Mouse (Mus musculus): ENCODE results near the gene Ank3. TPM values are rescaled to one million over a fixed set of nuclear protein-coding genes. Genes with fewer than 3 reads are reported as not detected.

Gene Ank3
- polyA plus RNA-seq, 1 experiment from 2014 or later, result 76.6 TPM

GRCm38 (mm10) chr10:69945870-69946269 is 547.3 kb downstream of the Ank3 start:
- H3K4me1 ChIP-seq (replicated peaks), result peaks cover 9% of the 10 kb centered on the region; the same call in 1 of the 2 replicates
- no peaks in the 10 kb centered on the region for H3K36me3 ChIP-seq
- no peak for ATAC-seq (ENCODE audit: low FRiP score, low read depth)
- H3K27ac ChIP-seq (replicated peaks), result 0 out of 2 replicates have a peak overlapping the region, but pooled peaks have one; percentile 8
- H3K9ac ChIP-seq, result no peak overlapping the region
- H3K4me3 ChIP-seq, result no peak overlapping the region
- no peaks in the 10 kb centered on the region for H3K27me3 ChIP-seq
- no peak overlapping the region for H3K4me2 ChIP-seq
- H3K9me3 ChIP-seq, result no peaks in the 10 kb centered on the region
- WGBS, result 45% methylated on average over 8 of the region's 8 CpGs

- Histone ChIP-seq H3K36me3 (no peaks in the 10 kb centered on the region), H3K9ac (no peak overlapping the region), H3K4me2 (no peak overlapping the region), H3K4me3 (no peak overlapping the region), H3K9me3 (no peaks in the 10 kb centered on the region), H3K27me3 (no peaks in the 10 kb centered on the region), H3K27ac (replicated peaks) (0 out of 2 replicates have a peak overlapping the region, but pooled peaks have one; percentile 8), H3K4me1 (replicated peaks) (peaks cover 9% of the 10 kb centered on the region; the same call in 1 of the 2 replicates)
- ATAC-seq (ENCODE audit: low FRiP score, low read depth), result no peak
- 81% methylated on average over 8 of the region's 8 CpGs for WGBS
Observed at GRCm38 (mm10) chr10:69946271-69946670, 547.7 kb downstream of the Ank3 start.

- Histone ChIP-seq H3K4me3 (no peak overlapping the region), H3K27me3 (no peaks in the 10 kb centered on the region), H3K27ac (replicated peaks) (no peak overlapping the region; the same call in 1 of the 2 replicates), H3K4me1 (replicated peaks) (peaks cover 9% of the 10 kb centered on the region; the same call in 1 of the 2 replicates), H3K9ac (no peak overlapping the region), H3K9me3 (no peaks in the 10 kb centered on the region), H3K4me2 (no peak overlapping the region), H3K36me3 (no peaks in the 10 kb centered on the region)
- no peak for ATAC-seq (ENCODE audit: low FRiP score, low read depth)
- 66% methylated on average over 6 of the region's 6 CpGs for WGBS
Observed at GRCm38 (mm10) chr10:69947093-69947492, 548.5 kb downstream of the Ank3 start.

GRCm38 (mm10) chr10:69950236-69950918 is 551.8 kb downstream of the Ank3 start:
- Histone ChIP-seq H3K4me2 (no peak overlapping the region), H3K9me3 (no peaks in the 10 kb centered on the region)
- no peak for ATAC-seq (ENCODE audit: low FRiP score, low read depth)

GRCm38 (mm10) chr10:69950919-69951236 is 552.3 kb downstream of the Ank3 start:
- Histone ChIP-seq H3K4me3 (no peak overlapping the region), H3K36me3 (no peaks in the 10 kb centered on the region), H3K9me3 (no peaks in the 10 kb centered on the region), H3K27ac (replicated peaks) (no peak overlapping the region), H3K4me1 (replicated peaks) (no peaks in the 10 kb centered on the region; the same call in 1 of the 2 replicates), H3K4me2 (no peak overlapping the region), H3K9ac (no peak overlapping the region), H3K27me3 (no peaks in the 10 kb centered on the region)
- 79% methylated on average over 9 of the region's 9 CpGs for WGBS
- no peak for ATAC-seq (ENCODE audit: low FRiP score, low read depth)

More at GRCm38 (mm10) chr10:69950236-69950918, 551.8 kb downstream of the Ank3 start:
- H3K9ac ChIP-seq, result no peak overlapping the region
- no peaks in the 10 kb centered on the region; the same call in 1 of the 2 replicates for H3K4me1 ChIP-seq (replicated peaks)
- H3K27me3 ChIP-seq, result no peaks in the 10 kb centered on the region
- WGBS, result 92% methylated on average over 11 of the region's 11 CpGs
- no peak overlapping the region for H3K27ac ChIP-seq (replicated peaks)
- H3K36me3 ChIP-seq, result no peaks in the 10 kb centered on the region
- no peak overlapping the region for H3K4me3 ChIP-seq

GRCm38 (mm10) chr10:69951426-69951825 is 552.9 kb downstream of the Ank3 start:
- no peak overlapping the region for H3K4me2 ChIP-seq
- H3K36me3 ChIP-seq, result peaks cover 4% of the 10 kb centered on the region
- H3K4me3 ChIP-seq, result no peak overlapping the region
- H3K27ac ChIP-seq (replicated peaks), result no peak overlapping the region
- no peaks in the 10 kb centered on the region; the same call in 1 of the 2 replicates for H3K4me1 ChIP-seq (replicated peaks)
- WGBS, result 82% methylated on average over 4 of the region's 4 CpGs
- ATAC-seq (ENCODE audit: low FRiP score, low read depth), result no peak
- H3K9ac ChIP-seq, result no peak overlapping the region
- no peaks in the 10 kb centered on the region for H3K9me3 ChIP-seq
- no peaks in the 10 kb centered on the region for H3K27me3 ChIP-seq

GRCm38 (mm10) chr10:69952316-69952715 is 553.7 kb downstream of the Ank3 start:
- no peak for ATAC-seq (ENCODE audit: low FRiP score, low read depth)
- no peak overlapping the region for H3K9ac ChIP-seq
- WGBS, result 76% methylated on average over 1 of the region's 1 CpGs

GRCm38 (mm10) chr10:69954657-69955267 is 556.2 kb downstream of the Ank3 start:
- WGBS, result 84% methylated on average over 9 of the region's 9 CpGs
- Histone ChIP-seq H3K9me3 (no peaks in the 10 kb centered on the region), H3K4me3 (no peak overlapping the region), H3K4me2 (no peak overlapping the region), H3K27ac (replicated peaks) (no peak overlapping the region), H3K4me1 (replicated peaks) (no peaks in the 10 kb centered on the region), H3K36me3 (peaks cover 11% of the 10 kb centered on the region), H3K9ac (no peak overlapping the region), H3K27me3 (no peaks in the 10 kb centered on the region)
- no peak for ATAC-seq (ENCODE audit: low FRiP score, low read depth)

More at GRCm38 (mm10) chr10:69952316-69952715, 553.7 kb downstream of the Ank3 start:
- no peaks in the 10 kb centered on the region; the same call in 1 of the 2 replicates for H3K4me1 ChIP-seq (replicated peaks)
- no peak overlapping the region for H3K4me2 ChIP-seq
- no peaks in the 10 kb centered on the region for H3K9me3 ChIP-seq
- peaks cover 6% of the 10 kb centered on the region for H3K36me3 ChIP-seq
- H3K4me3 ChIP-seq, result no peak overlapping the region
- no peak overlapping the region for H3K27ac ChIP-seq (replicated peaks)
- no peaks in the 10 kb centered on the region for H3K27me3 ChIP-seq

GRCm38 (mm10) chr10:69962226-69962625 is 563.7 kb downstream of the Ank3 start:
- WGBS, result 90% methylated on average over 7 of the region's 7 CpGs
- H3K4me1 ChIP-seq (replicated peaks), result no peaks in the 10 kb centered on the region
- ATAC-seq (ENCODE audit: low FRiP score, low read depth), result no peak
- H3K36me3 ChIP-seq, result peaks cover 13% of the 10 kb centered on the region
- H3K4me2 ChIP-seq, result no peak overlapping the region
- no peaks in the 10 kb centered on the region for H3K27me3 ChIP-seq
- H3K4me3 ChIP-seq, result no peak overlapping the region
- no peak overlapping the region for H3K27ac ChIP-seq (replicated peaks)
- no peak overlapping the region for H3K9ac ChIP-seq
- H3K9me3 ChIP-seq, result no peaks in the 10 kb centered on the region

- Histone ChIP-seq H3K27me3 (no peaks in the 10 kb centered on the region), H3K27ac (replicated peaks) (no peak overlapping the region), H3K9ac (no peak overlapping the region), H3K4me2 (no peak overlapping the region), H3K36me3 (peaks cover 13% of the 10 kb centered on the region), H3K4me3 (no peak overlapping the region), H3K4me1 (replicated peaks) (no peaks in the 10 kb centered on the region), H3K9me3 (no peaks in the 10 kb centered on the region)
- ATAC-seq (ENCODE audit: low FRiP score, low read depth), result no peak
- 78% methylated on average over 7 of the region's 7 CpGs for WGBS
Observed at GRCm38 (mm10) chr10:69962976-69963375, 564.4 kb downstream of the Ank3 start.

- no peaks in the 10 kb centered on the region for H3K27me3 ChIP-seq
- H3K27ac ChIP-seq (replicated peaks), result no peak overlapping the region
- 9% methylated on average over 5 of the region's 5 CpGs for WGBS
- peaks cover 14% of the 10 kb centered on the region for H3K36me3 ChIP-seq
- H3K9me3 ChIP-seq, result no peaks in the 10 kb centered on the region
- no peak for ATAC-seq (ENCODE audit: low FRiP score, low read depth)
- no peak overlapping the region for H3K4me3 ChIP-seq
- H3K4me1 ChIP-seq (replicated peaks), result no peaks in the 10 kb centered on the region
- H3K9ac ChIP-seq, result no peak overlapping the region
- H3K4me2 ChIP-seq, result no peak overlapping the region
Observed at GRCm38 (mm10) chr10:69964611-69965010, 566.0 kb downstream of the Ank3 start.

GRCm38 (mm10) chr10:69965085-69965484 is 566.5 kb downstream of the Ank3 start:
- Histone ChIP-seq H3K27ac (replicated peaks) (no peak overlapping the region), H3K4me3 (no peak overlapping the region), H3K36me3 (peaks cover 16% of the 10 kb centered on the region), H3K27me3 (no peaks in the 10 kb centered on the region), H3K9me3 (no peaks in the 10 kb centered on the region), H3K4me2 (no peak overlapping the region), H3K9ac (no peak overlapping the region), H3K4me1 (replicated peaks) (no peaks in the 10 kb centered on the region)
- 94% methylated on average over 6 of the region's 6 CpGs for WGBS
- ATAC-seq (ENCODE audit: low FRiP score, low read depth), result 0 out of 2 replicates have a peak, but pooled peaks have one; percentile 57
